Mouse (Mus musculus): ENCODE results near the gene Cbx5. TPM values are rescaled to one million over a fixed set of nuclear protein-coding genes. Genes with fewer than 3 reads are reported as not detected.

Cbx5 gene
- polyA plus RNA-seq, 1 experiment = 52.7 TPM

DNA sequence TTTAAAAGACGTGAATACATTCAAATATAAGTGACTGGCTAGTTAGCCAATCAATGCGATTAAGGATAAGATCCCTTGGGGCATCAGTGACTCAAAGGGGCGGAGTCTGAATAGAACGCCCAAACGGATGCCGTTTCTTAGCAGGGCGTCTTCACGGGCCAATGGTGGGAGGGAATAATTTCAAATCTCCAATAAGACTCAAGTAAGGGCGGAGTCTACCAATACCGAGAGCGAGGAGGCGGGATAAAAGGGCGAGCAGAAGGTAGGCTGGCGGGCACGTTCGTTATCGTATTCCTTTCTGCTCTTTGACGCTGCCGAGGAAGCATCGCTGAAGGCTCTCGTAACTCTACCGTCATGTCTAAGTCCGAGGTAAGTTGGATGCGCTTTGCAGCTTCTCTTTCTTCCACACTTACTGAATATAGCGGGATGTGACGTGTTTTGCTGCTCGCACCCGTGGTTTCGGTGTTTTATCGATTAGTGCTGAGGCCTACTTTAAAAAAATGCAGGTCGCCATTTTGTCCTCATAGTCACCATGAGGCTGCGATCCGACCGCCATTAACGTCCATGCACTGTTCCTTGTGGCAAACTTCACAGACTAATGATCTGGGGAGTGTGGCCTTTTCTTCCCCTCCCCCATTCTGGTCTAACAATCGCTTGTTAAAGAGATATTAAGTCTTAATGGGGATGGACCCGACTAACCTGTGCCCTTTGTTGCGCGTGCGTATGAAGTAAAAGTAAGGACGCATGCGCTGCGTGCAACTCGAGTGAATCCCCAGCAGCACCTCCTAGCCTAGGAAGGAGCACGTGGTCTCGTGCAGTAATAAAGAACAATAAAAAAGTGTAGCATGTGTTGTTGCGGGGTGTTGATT, 778 bp upstream of the Cbx5 start, which contains the start of gene Hnrnpa1:
Gene Hnrnpa1 (plus strand): TSS at position 273 of the 869 bp plus-strand sequence.
- H3K27me3 ChIP-seq (ENCODE audit: control insufficient read depth, insufficient read depth, low read length) = no peaks in the 10 kb centered on the region
- no peaks in the 10 kb centered on the region for H3K4me1 ChIP-seq (ENCODE audit: control insufficient read depth, insufficient read depth, low read length)
- WGBS = under 1% methylated on average over 47 of the region's 47 CpGs
- H3K27ac ChIP-seq (ENCODE audit: insufficient read depth, low read length) = peak within 1 kb of the TSS; percentile 71
- no peak for TF ChIP-seq CTCF (IDR thresholded peaks at IDR 0.05; ENCODE audit: borderline replicate concordance, insufficient read depth, low read depth, low read length)
- TF ChIP-seq POLR2A (IDR thresholded peaks at IDR 0.05; ENCODE audit: borderline replicate concordance, insufficient read depth, low read length) = peak; percentile 94; the same call in 1 of the 2 replicates
- H3K4me3 ChIP-seq (replicated peaks; ENCODE audit: insufficient read depth, low read depth, low read length) = peak within 1 kb of the TSS; percentile 90
- DNase-seq = peak; percentile 91 to 98

- under 1% methylated on average over 26 of the region's 26 CpGs for WGBS
- TF ChIP-seq CTCF (IDR thresholded peaks at IDR 0.05; ENCODE audit: borderline replicate concordance, insufficient read depth, low read depth, low read length) (no peak), POLR2A (IDR thresholded peaks at IDR 0.05; ENCODE audit: borderline replicate concordance, insufficient read depth, low read length) (no peak)
- Histone ChIP-seq H3K27ac (ENCODE audit: insufficient read depth, low read length) (peak overlapping the region; percentile 71), H3K27me3 (ENCODE audit: control insufficient read depth, insufficient read depth, low read length) (no peaks in the 10 kb centered on the region), H3K4me3 (replicated peaks; ENCODE audit: insufficient read depth, low read depth, low read length) (peak overlapping the region; percentile 90), H3K4me1 (ENCODE audit: control insufficient read depth, insufficient read depth, low read length) (no peaks in the 10 kb centered on the region)
- peak; percentile 93 to 99 for DNase-seq
Measured at GRCm38 (mm10) chr15:103239130-103239684, 409 bp downstream of the Cbx5 start.

- WGBS = 94% methylated on average over 7 of the region's 7 CpGs
- Histone ChIP-seq H3K4me1 (ENCODE audit: control insufficient read depth, insufficient read depth, low read length) (no peaks in the 10 kb centered on the region), H3K27me3 (ENCODE audit: control insufficient read depth, insufficient read depth, low read length) (no peaks in the 10 kb centered on the region), H3K4me3 (replicated peaks; ENCODE audit: insufficient read depth, low read depth, low read length) (no peak overlapping the region), H3K27ac (ENCODE audit: insufficient read depth, low read length) (no peak overlapping the region)
- TF ChIP-seq CTCF (IDR thresholded peaks at IDR 0.05; ENCODE audit: borderline replicate concordance, insufficient read depth, low read depth, low read length) = no peak
- no peak for TF ChIP-seq POLR2A (IDR thresholded peaks at IDR 0.05; ENCODE audit: borderline replicate concordance, insufficient read depth, low read length)
- no peak for DNase-seq
Measured at GRCm38 (mm10) chr15:103237295-103237694, 2.3 kb downstream of the Cbx5 start.

DNA sequence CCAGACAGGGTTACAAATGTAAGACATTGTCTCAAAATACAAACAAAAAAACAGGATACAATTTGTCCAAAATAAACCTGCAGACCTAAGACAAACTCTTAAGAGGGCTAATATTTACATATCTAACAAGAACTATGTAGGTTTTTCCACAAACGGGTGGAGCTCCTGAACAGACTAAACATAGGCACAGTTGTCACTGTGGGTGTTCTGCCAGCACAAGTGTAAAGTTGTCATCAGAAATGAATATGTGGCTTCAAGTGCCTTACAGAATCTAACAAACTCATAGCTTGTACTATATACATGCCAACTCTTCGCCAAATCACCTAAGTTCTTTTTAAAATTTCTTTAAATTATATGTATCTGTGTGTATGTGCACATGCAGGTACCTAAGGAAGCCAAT, 6.5 kb downstream of the Cbx5 start:
- Histone ChIP-seq H3K4me1 (ENCODE audit: control insufficient read depth, insufficient read depth, low read length) (no peaks in the 10 kb centered on the region), H3K4me3 (replicated peaks; ENCODE audit: insufficient read depth, low read depth, low read length) (no peak overlapping the region), H3K27ac (ENCODE audit: insufficient read depth, low read length) (no peak overlapping the region), H3K27me3 (ENCODE audit: control insufficient read depth, insufficient read depth, low read length) (no peaks in the 10 kb centered on the region)
- TF ChIP-seq CTCF (IDR thresholded peaks at IDR 0.05; ENCODE audit: borderline replicate concordance, insufficient read depth, low read depth, low read length) (no peak), POLR2A (IDR thresholded peaks at IDR 0.05; ENCODE audit: borderline replicate concordance, insufficient read depth, low read length) (no peak)
- DNase-seq = no peak
- WGBS = 73% methylated on average over 2 of the region's 2 CpGs

DNA sequence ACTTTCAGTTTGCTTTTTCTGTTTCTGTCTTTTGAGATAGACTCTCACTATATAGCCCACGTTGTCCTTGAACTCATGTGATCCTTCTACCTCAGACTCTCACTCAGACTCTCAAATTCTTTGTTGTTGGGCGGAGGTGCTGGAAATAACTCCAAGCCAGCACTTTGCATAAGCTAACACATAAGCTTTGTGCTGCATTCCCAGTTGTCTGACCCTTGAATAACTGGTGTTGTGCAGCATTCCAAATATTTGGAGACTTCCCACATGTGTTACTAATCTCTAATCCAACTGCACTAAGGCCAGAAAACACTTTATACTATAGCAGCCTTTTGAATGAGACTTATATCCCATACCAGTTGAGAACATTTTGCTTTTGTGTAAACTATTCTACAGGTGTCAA, 10.7 kb downstream of the Cbx5 start:
- no peaks in the 10 kb centered on the region for H3K4me1 ChIP-seq (ENCODE audit: control insufficient read depth, insufficient read depth, low read length)
- WGBS = 77% methylated on average over 2 of the region's 2 CpGs
- H3K27me3 ChIP-seq (ENCODE audit: control insufficient read depth, insufficient read depth, low read length) = no peaks in the 10 kb centered on the region
- no peak overlapping the region for H3K4me3 ChIP-seq (replicated peaks; ENCODE audit: insufficient read depth, low read depth, low read length)
- no peak overlapping the region for H3K27ac ChIP-seq (ENCODE audit: insufficient read depth, low read length)
- no peak for TF ChIP-seq POLR2A (IDR thresholded peaks at IDR 0.05; ENCODE audit: borderline replicate concordance, insufficient read depth, low read length)
- TF ChIP-seq CTCF (IDR thresholded peaks at IDR 0.05; ENCODE audit: borderline replicate concordance, insufficient read depth, low read depth, low read length) = no peak
- no peak for DNase-seq

GRCm38 (mm10) chr15:103227572-103227971, 12.0 kb downstream of the Cbx5 start:
- DNase-seq = no peak
- Histone ChIP-seq H3K4me3 (replicated peaks; ENCODE audit: insufficient read depth, low read depth, low read length) (no peak overlapping the region), H3K27me3 (ENCODE audit: control insufficient read depth, insufficient read depth, low read length) (no peaks in the 10 kb centered on the region), H3K4me1 (ENCODE audit: control insufficient read depth, insufficient read depth, low read length) (no peaks in the 10 kb centered on the region), H3K27ac (ENCODE audit: insufficient read depth, low read length) (no peak overlapping the region)
- 53% methylated on average over 2 of the region's 2 CpGs for WGBS
- TF ChIP-seq POLR2A (IDR thresholded peaks at IDR 0.05; ENCODE audit: borderline replicate concordance, insufficient read depth, low read length) (no peak), CTCF (IDR thresholded peaks at IDR 0.05; ENCODE audit: borderline replicate concordance, insufficient read depth, low read depth, low read length) (no peak)

- H3K4me3 ChIP-seq (replicated peaks; ENCODE audit: insufficient read depth, low read depth, low read length) = no peak overlapping the region
- no peak for DNase-seq
- no peak overlapping the region for H3K27ac ChIP-seq (ENCODE audit: insufficient read depth, low read length)
- no peaks in the 10 kb centered on the region for H3K4me1 ChIP-seq (ENCODE audit: control insufficient read depth, insufficient read depth, low read length)
- 43% methylated on average over 3 of the region's 3 CpGs for WGBS
- TF ChIP-seq POLR2A (IDR thresholded peaks at IDR 0.05; ENCODE audit: borderline replicate concordance, insufficient read depth, low read length) (no peak), CTCF (IDR thresholded peaks at IDR 0.05; ENCODE audit: borderline replicate concordance, insufficient read depth, low read depth, low read length) (no peak)
- H3K27me3 ChIP-seq (ENCODE audit: control insufficient read depth, insufficient read depth, low read length) = no peaks in the 10 kb centered on the region
Measured at GRCm38 (mm10) chr15:103227022-103227421, 12.6 kb downstream of the Cbx5 start.

DNA sequence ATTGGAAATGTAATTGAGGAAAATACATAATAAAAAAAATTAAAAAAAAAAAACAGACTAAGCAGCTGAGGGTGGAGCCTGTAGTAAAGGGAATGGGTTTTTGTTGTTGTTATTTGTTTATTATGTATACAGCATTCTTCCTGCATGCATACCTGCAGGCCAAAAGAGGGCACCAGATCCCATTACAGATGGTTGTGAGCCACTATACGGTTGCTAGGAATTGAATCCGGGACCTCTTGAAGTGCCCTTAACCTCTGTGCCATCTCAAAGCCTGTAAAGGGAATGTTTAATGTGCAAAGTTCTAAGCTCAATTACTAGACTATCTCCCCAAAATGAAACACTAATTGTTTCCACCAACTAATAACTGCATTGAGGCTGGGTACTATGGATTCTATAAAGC, 15.5 kb downstream of the Cbx5 start:
- DNase-seq = no peak
- H3K4me1 ChIP-seq (ENCODE audit: control insufficient read depth, insufficient read depth, low read length) = no peaks in the 10 kb centered on the region
- no peak overlapping the region for H3K4me3 ChIP-seq (replicated peaks; ENCODE audit: insufficient read depth, low read depth, low read length)
- 91% methylated on average over 2 of the region's 2 CpGs for WGBS
- no peak for TF ChIP-seq POLR2A (IDR thresholded peaks at IDR 0.05; ENCODE audit: borderline replicate concordance, insufficient read depth, low read length)
- H3K27ac ChIP-seq (ENCODE audit: insufficient read depth, low read length) = no peak overlapping the region
- H3K27me3 ChIP-seq (ENCODE audit: control insufficient read depth, insufficient read depth, low read length) = no peaks in the 10 kb centered on the region
